Mouse (Mus musculus) heart, postnatal 0 days (tissue): Measurements from ENCODE around the gene Aldh3a2.

Experiments
- CTCF ChIP-seq: IDR thresholded peaks from 2 replicates; pipeline ENCODE4 v1.5.1; 2016; ENCODE audit warnings: antibody characterized with exemption, control low read depth, low read depth
- EP300 ChIP-seq: IDR thresholded peaks from 2 replicates; pipeline ENCODE4 v1.6.1; 2016; ENCODE audit warnings: antibody characterized with exemption, low read depth

DNA sequence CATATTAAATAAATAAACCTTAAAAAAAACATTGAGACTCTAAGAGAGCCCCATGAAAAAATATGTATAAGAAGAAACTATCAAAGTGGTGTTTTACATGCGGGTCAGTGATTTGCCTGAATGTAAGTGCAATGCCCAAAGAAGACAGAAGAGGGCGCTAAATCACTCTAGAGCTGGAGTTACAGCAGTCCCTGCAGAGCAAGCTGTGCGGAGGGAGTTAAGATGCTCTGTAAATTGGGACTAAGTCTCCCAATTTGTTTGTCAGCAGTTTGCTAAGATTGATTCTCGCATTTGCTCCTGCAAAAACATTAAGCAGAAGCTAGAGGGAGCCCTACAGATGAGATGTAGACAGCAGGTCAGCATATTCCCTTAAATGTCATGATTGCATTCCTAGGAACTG lies 38.1 kb upstream of the Aldh3a2 start:
- TF ChIP-seq CTCF, result peak; percentile 19; the same call in 1 of the 2 replicates
- no peak for TF ChIP-seq EP300
